Comparison of ENCODE assay signal across 12 mouse cellular contexts in genomic region chr3:135841716-135842511, GRCm38 (mm10). TPM values are rescaled to one million over a fixed set of nuclear protein-coding genes. Genes with fewer than 3 reads are reported as not detected.
DNase-seq lines count a peak whose midpoint lies in the region; ATAC-seq and TF ChIP-seq lines count a peak whose summit lies in the region.
"Had no signal": no experiment of that assay in that cellular context is flagged by ENCODE, and none has a peak within 500 bp of the region (broad histone marks: within the 10 kb centered on the region; RNA-seq: fewer than 3 reads in every experiment).

No protein-coding gene starts in this region.

- peaks cover 0 to 27% of the 10 kb centered on the region in 2 experiments; a peak in 2 of 4 replicates for H3K36me3 ChIP-seq in MEL (ENCODE audit: control insufficient read depth in 1 of 2, insufficient read depth in 2 of 2, low read length in 2 of 2)
- H3K36me3 ChIP-seq in intestine, postnatal 0 days (ENCODE audit: control insufficient read depth, insufficient read depth): no peaks in the 10 kb centered on the region
- H3K36me3 ChIP-seq in liver, postnatal 0 days (replicated peaks; ENCODE audit: insufficient read depth, low read length): no peaks in the 10 kb centered on the region; the same call in 1 of the 2 replicates
- H3K36me3 ChIP-seq in hindbrain, postnatal 0 days (ENCODE audit: insufficient read depth, low read length): no peaks in the 10 kb centered on the region
- H3K36me3 ChIP-seq in forebrain, embryonic 11.5 days (ENCODE audit: control insufficient read depth, insufficient read depth, low read length): no peaks in the 10 kb centered on the region
- H3K36me3 ChIP-seq: embryonic facial prominence, embryonic 12.5 days; forebrain, embryonic 10.5 days; limb, embryonic 13.5 days had no signal

- peak in 1 of 2 experiments; percentile 23; a peak in 1 of 4 replicates for TF ChIP-seq EP300 in MEL (IDR thresholded peaks at IDR 0.05; ENCODE audit: low read depth in 1 of 2, low read length in 2 of 2)
- no peak for TF ChIP-seq EP300 in liver, postnatal 0 days (IDR thresholded peaks at IDR 0.05; ENCODE audit: low read depth)

- H3K9me3 ChIP-seq in MEL (replicated peaks; ENCODE audit: insufficient read depth, low read length): no peaks in the 10 kb centered on the region
- H3K9me3 ChIP-seq in intestine, postnatal 0 days (ENCODE audit: control insufficient read depth): no peaks in the 10 kb centered on the region
- H3K9me3 ChIP-seq in liver, postnatal 0 days (ENCODE audit: low read length): no peaks in the 10 kb centered on the region
- H3K9me3 ChIP-seq in hindbrain, postnatal 0 days (ENCODE audit: low read length): no peaks in the 10 kb centered on the region
- no peaks in the 10 kb centered on the region for H3K9me3 ChIP-seq in forebrain, embryonic 11.5 days (ENCODE audit: control insufficient read depth, low read length)
- H3K9me3 ChIP-seq: embryonic facial prominence, embryonic 12.5 days; forebrain, embryonic 10.5 days; limb, embryonic 13.5 days had no signal

- no peak for TF ChIP-seq RAD21 in MEL (IDR thresholded peaks at IDR 0.05; ENCODE audit: low read depth, low read length)

- no peak overlapping the region for H3K4me3 ChIP-seq in MEL (ENCODE audit: control insufficient read depth in 1 of 2, insufficient read depth in 1 of 2, low read depth in 2 of 2, low read length in 2 of 2)
- H3K4me3 ChIP-seq in intestine, postnatal 0 days (ENCODE audit: low read depth, low read length): no peak overlapping the region
- no peak overlapping the region for H3K4me3 ChIP-seq in liver, postnatal 0 days (ENCODE audit: low read depth, low read length)
- no peak overlapping the region for H3K4me3 ChIP-seq in hindbrain, postnatal 0 days (ENCODE audit: low read length)
- no peak overlapping the region for H3K4me3 ChIP-seq in forebrain, embryonic 11.5 days (ENCODE audit: low read depth, low read length)
- H3K4me3 ChIP-seq: embryonic facial prominence, embryonic 12.5 days; forebrain, embryonic 10.5 days; limb, embryonic 13.5 days had no signal

- H3K4me1 ChIP-seq in MEL (ENCODE audit: control insufficient read depth in 1 of 2, insufficient read depth in 2 of 2, low read length in 2 of 2): peaks cover 15 to 18% of the 10 kb centered on the region in 2 experiments
- 0 out of 2 replicates have a peak, but pooled peaks cover 8% of the 10 kb centered on the region for H3K4me1 ChIP-seq in intestine, postnatal 0 days (replicated peaks; ENCODE audit: control insufficient read depth, insufficient read depth, low read length)
- H3K4me1 ChIP-seq in liver, postnatal 0 days (ENCODE audit: insufficient read depth): peaks cover 29% of the 10 kb centered on the region
- H3K4me1 ChIP-seq in hindbrain, postnatal 0 days (ENCODE audit: insufficient read depth, low read length): no peaks in the 10 kb centered on the region
- H3K4me1 ChIP-seq in forebrain, embryonic 11.5 days (replicated peaks; ENCODE audit: control insufficient read depth, insufficient read depth, low read length): no peaks in the 10 kb centered on the region
- H3K4me1 ChIP-seq: forebrain, embryonic 10.5 days had no signal

- no peak for TF ChIP-seq POLR2A in MEL (IDR thresholded peaks at IDR 0.05; ENCODE audit: control insufficient read depth in 1 of 2, insufficient read depth in 1 of 2, low read depth in 1 of 2, low read length in 2 of 2, poor library complexity in 1 of 2)

- TF ChIP-seq CTCF in MEL (IDR thresholded peaks at IDR 0.05 in 2 of 3, conservative IDR thresholded peaks at IDR 0.05 in 1 of 3; ENCODE audit: control insufficient read depth in 1 of 3, insufficient read depth in 1 of 3, low read depth in 2 of 3, low read length in 3 of 3, poor library complexity in 1 of 3, severe bottlenecking in 1 of 3): no peak
- no peak for TF ChIP-seq CTCF in intestine, postnatal 0 days (IDR thresholded peaks at IDR 0.05; ENCODE audit: low read depth)
- TF ChIP-seq CTCF in liver, postnatal 0 days (IDR thresholded peaks at IDR 0.05; ENCODE audit: low read depth): no peak
- no peak for TF ChIP-seq CTCF in hindbrain, postnatal 0 days (IDR thresholded peaks at IDR 0.05; ENCODE audit: low read depth)

- no peak overlapping the region for H3K27ac ChIP-seq in MEL (ENCODE audit: control insufficient read depth, low read depth, low read length)
- H3K27ac ChIP-seq in intestine, postnatal 0 days (ENCODE audit: low read depth, low read length): no peak overlapping the region
- H3K27ac ChIP-seq in liver, postnatal 0 days (ENCODE audit: low read depth): peak overlapping the region; percentile 49
- H3K27ac ChIP-seq in hindbrain, postnatal 0 days: no peak overlapping the region
- H3K27ac ChIP-seq in forebrain, embryonic 11.5 days (ENCODE audit: low read depth, low read length): no peak overlapping the region
- H3K27ac ChIP-seq: embryonic facial prominence, embryonic 12.5 days; forebrain, embryonic 10.5 days; limb, embryonic 13.5 days had no signal

- H3K4me2 ChIP-seq in intestine, postnatal 0 days (replicated peaks; ENCODE audit: low read depth): no peak overlapping the region
- peak overlapping the region; percentile 5; the same call in 1 of the 2 replicates for H3K4me2 ChIP-seq in liver, postnatal 0 days (ENCODE audit: low read depth, low read length)
- H3K4me2 ChIP-seq in hindbrain, postnatal 0 days (ENCODE audit: low read depth, low read length): no peak overlapping the region
- H3K4me2 ChIP-seq in forebrain, embryonic 11.5 days (ENCODE audit: low read depth, low read length, severe bottlenecking): no peak overlapping the region
- H3K4me2 ChIP-seq: embryonic facial prominence, embryonic 12.5 days; limb, embryonic 13.5 days had no signal

- 37% methylated on average over 7 of the region's 7 CpGs for WGBS in intestine, postnatal 0 days
- 54% methylated on average over 7 of the region's 7 CpGs for WGBS in liver, postnatal 0 days (ENCODE audit: insufficient replicate concordance)
- whole genome bisulfite sequencing in hindbrain, postnatal 0 days: 72% methylated on average over 7 of the region's 7 CpGs
- 84% methylated on average over 7 of the region's 7 CpGs for WGBS in forebrain, embryonic 11.5 days

- H3K27me3 ChIP-seq in MEL (ENCODE audit: control insufficient read depth in 1 of 2, insufficient read depth in 2 of 2, low read length in 2 of 2): no peaks in the 10 kb centered on the region
- no peaks in the 10 kb centered on the region for H3K27me3 ChIP-seq in intestine, postnatal 0 days (replicated peaks; ENCODE audit: control insufficient read depth, insufficient read depth, low read length)
- H3K27me3 ChIP-seq in liver, postnatal 0 days (ENCODE audit: insufficient read depth, low read length): no peaks in the 10 kb centered on the region
- H3K27me3 ChIP-seq in hindbrain, postnatal 0 days (ENCODE audit: insufficient read depth, low read length): no peaks in the 10 kb centered on the region
- no peaks in the 10 kb centered on the region for H3K27me3 ChIP-seq in forebrain, embryonic 11.5 days (ENCODE audit: control insufficient read depth, insufficient read depth, low read length)
- H3K27me3 ChIP-seq: embryonic facial prominence, embryonic 12.5 days; limb, embryonic 13.5 days had no signal

- peak; percentile 58 for ATAC-seq in intestine, postnatal 0 days
- peak; percentile 87 for ATAC-seq in liver, postnatal 0 days
- ATAC-seq in hindbrain, postnatal 0 days: no peak
- ATAC-seq in forebrain, embryonic 11.5 days (replicated peaks; ENCODE audit: low FRiP score): no peak

- no peaks in the 10 kb centered on the region for H3K79me2 ChIP-seq in MEL (ENCODE audit: control insufficient read depth, insufficient read depth, low read length, poor library complexity)

- DNase-seq in MEL (ENCODE audit: low read depth, low spot score): peak; percentile 14
- DNase-seq in kidney, postnatal 14 days: peak; percentile 32
- DNase-seq in liver, postnatal 0 days: no peak
- no peak for DNase-seq in thymus, postnatal 4 days
- no peak for DNase-seq in hindbrain, postnatal 0 days (ENCODE audit: low spot score)
- DNase-seq in forebrain, embryonic 11.5 days (ENCODE audit: low spot score): no peak
- DNase-seq: cerebellum, postnatal 25 days; retina, postnatal 1 day had no signal

- H3K9ac ChIP-seq in MEL (ENCODE audit: control insufficient read depth, low read depth, low read length, poor library complexity, severe bottlenecking): no peak overlapping the region
- H3K9ac ChIP-seq in intestine, postnatal 0 days (ENCODE audit: low read depth, low read length): no peak overlapping the region
- H3K9ac ChIP-seq in liver, postnatal 0 days (replicated peaks): no peak overlapping the region
- H3K9ac ChIP-seq in hindbrain, postnatal 0 days (replicated peaks; ENCODE audit: low read length): no peak overlapping the region
- H3K9ac ChIP-seq in forebrain, embryonic 11.5 days (ENCODE audit: low read length): no peak overlapping the region
- H3K9ac ChIP-seq: embryonic facial prominence, embryonic 12.5 days; limb, embryonic 13.5 days had no signal

TF ChIP-seq in MEL, 35 proteins besides CTCF, POLR2A, EP300 and RAD21:
- no peak for TF ChIP-seq CHD1 (IDR thresholded peaks at IDR 0.05; ENCODE audit: low read depth, low read length)
- no peak for TF ChIP-seq MAZ (IDR thresholded peaks at IDR 0.05; ENCODE audit: low read depth, low read length)
- 0 out of 2 replicates have a peak, but pooled peaks have one; percentile 6 for TF ChIP-seq ETS1 (IDR thresholded peaks at IDR 0.05; ENCODE audit: low read depth, low read length)
- TF ChIP-seq E2F4 (IDR thresholded peaks at IDR 0.05; ENCODE audit: borderline replicate concordance, low read depth, low read length): no peak
- no peak for TF ChIP-seq ZNF384 (IDR thresholded peaks at IDR 0.05; ENCODE audit: low read depth, low read length)

RNA-seq across cellular contexts. Expression of gene Slc39a8, which starts 16.8 kb away (rescaled TPM):
- total RNA-seq in MEL (2012; rRNA removed): 14.3 and 19.8 TPM in 2 replicates
- 10 to 100 TPM in 1 of 2 experiments, not detected in 1; 21.5 TPM for polyA plus RNA-seq in MEL (2012; ENCODE audit: insufficient read depth in 1 of 2, insufficient read length in 2 of 2, low read depth in 1 of 2, low replicate concordance in 2 of 2, missing spikeins in 1 of 2)
- 36.8 and 39.5 TPM in 2 replicates for polyA plus RNA-seq in intestine, postnatal 0 days (2015; fragmentation: Nextera tagmentation; extraction: Ambion mirVana)
- polyA plus RNA-seq in liver, postnatal 0 days (2015; fragmentation: Nextera tagmentation; extraction: Ambion mirVana): 10.5 and 12.2 TPM in 2 replicates
- 22.4 TPM in 2 replicates for total RNA-seq in hindbrain, postnatal 0 days (2014; rRNA removed)
- 14.5 and 15.5 TPM in 2 replicates for polyA plus RNA-seq in hindbrain, postnatal 0 days (2015; fragmentation: Nextera tagmentation; extraction: Ambion mirVana)
- 21.2 and 22.4 TPM in 2 replicates for polyA plus RNA-seq in forebrain, embryonic 11.5 days (2014; fragmentation: Nextera tagmentation; extraction: Ambion mirVana)

Comparison
In these comparisons a context has a peak if more than half of its experiments do, and no peak if none do; other contexts are left out.
1. DNase-seq: peak in MEL (single experiment) and kidney, postnatal 14 days (single experiment); none in liver, postnatal 0 days (single experiment), thymus, postnatal 4 days (single experiment), hindbrain, postnatal 0 days (single experiment) and forebrain, embryonic 11.5 days (single experiment).
2. ATAC-seq: peak in intestine, postnatal 0 days (single experiment) and liver, postnatal 0 days (single experiment); none in hindbrain, postnatal 0 days (single experiment) and forebrain, embryonic 11.5 days (single experiment).